Mouse (Mus musculus) intestine, postnatal 0 days (tissue): ENCODE data around the gene Gm38392. TPM values are rescaled to one million over a fixed set of nuclear protein-coding genes. Genes with fewer than 3 reads are reported as not detected.

ENCODE experiments used
- ATAC-seq: fragments of 200-750 bp; cut with Nextera tagmentation; 2 replicates; pipeline ENCODE4 v1.8.0; 2017; ENCODE audit warnings: mild to moderate bottlenecking, moderate TSS enrichment, moderate library complexity
- H3K27ac ChIP-seq: fragments of 300-500 bp; sonication (generic); 2 replicates; pipeline ENCODE4 v1.5.1; 2014; ENCODE audit warnings: mild to moderate bottlenecking, low read depth, low read length, moderate library complexity
- H3K27me3 ChIP-seq: fragments of 300-500 bp; sonication (generic); replicated peaks from 2 replicates; pipeline ENCODE4 v1.6.1; 2014; ENCODE audit warnings: low read length, mixed read lengths; ENCODE audit not compliant: control insufficient read depth, insufficient read depth
- H3K36me3 ChIP-seq: fragments of 300-500 bp; sonication (generic); 2 replicates; pipeline ENCODE4 v1.6.1; 2014; ENCODE audit warnings: mild to moderate bottlenecking, moderate library complexity; ENCODE audit not compliant: control insufficient read depth, insufficient read depth
- H3K4me1 ChIP-seq: fragments of 300-500 bp; sonication (generic); replicated peaks from 2 replicates; pipeline ENCODE4 v1.6.1; 2014; ENCODE audit warnings: antibody characterized with exemption, low read length, mixed read lengths; ENCODE audit not compliant: control insufficient read depth, insufficient read depth
- H3K4me2 ChIP-seq: fragments of 300-500 bp; sonication (generic); replicated peaks from 2 replicates; pipeline ENCODE4 v1.6.1; 2014; ENCODE audit warnings: low read depth, mild to moderate bottlenecking, moderate library complexity
- H3K4me3 ChIP-seq: fragments of 300-500 bp; sonication (generic); 2 replicates; pipeline ENCODE4 v1.5.1; 2014; ENCODE audit warnings: low read depth, low read length
- H3K9ac ChIP-seq: fragments of 300-500 bp; sonication (generic); 2 replicates; pipeline ENCODE4 v1.6.1; 2014; ENCODE audit warnings: mild to moderate bottlenecking, low read depth, low read length
- H3K9me3 ChIP-seq: fragments of 300-500 bp; sonication (generic); 2 replicates; pipeline ENCODE4 v1.6.1; 2016; ENCODE audit warnings: mixed run types; ENCODE audit not compliant: control insufficient read depth
- CTCF ChIP-seq: sonication (generic); IDR thresholded peaks from 2 replicates; pipeline ENCODE4 v1.5.1; 2016; ENCODE audit warnings: low read depth, mild to moderate bottlenecking, control low read depth, antibody characterized with exemption, moderate library complexity
- WGBS: fragments of 180-500 bp; shearing (Covaris S2); extraction: QIAGEN DNeasy Blood & Tissue Kit; methylation state at CpG from one replicate; pipeline ENCODE4 v1.1.7; 2014; 5-methylcytosine and 5-hydroxymethylcytosine counted together
- polyA plus RNA-seq: library from polyadenylated mRNA; unstranded; fragments of >200 nt; fragmentation: Nextera tagmentation; extraction: Ambion mirVana; gene quantifications from 2 replicates; pipeline ENCODE4 v1.2.1, GENCODE M21; 2015

Gm38392 gene
- polyA plus RNA-seq, 1 experiment from 2014 or later, result 0.13 TPM

DNA sequence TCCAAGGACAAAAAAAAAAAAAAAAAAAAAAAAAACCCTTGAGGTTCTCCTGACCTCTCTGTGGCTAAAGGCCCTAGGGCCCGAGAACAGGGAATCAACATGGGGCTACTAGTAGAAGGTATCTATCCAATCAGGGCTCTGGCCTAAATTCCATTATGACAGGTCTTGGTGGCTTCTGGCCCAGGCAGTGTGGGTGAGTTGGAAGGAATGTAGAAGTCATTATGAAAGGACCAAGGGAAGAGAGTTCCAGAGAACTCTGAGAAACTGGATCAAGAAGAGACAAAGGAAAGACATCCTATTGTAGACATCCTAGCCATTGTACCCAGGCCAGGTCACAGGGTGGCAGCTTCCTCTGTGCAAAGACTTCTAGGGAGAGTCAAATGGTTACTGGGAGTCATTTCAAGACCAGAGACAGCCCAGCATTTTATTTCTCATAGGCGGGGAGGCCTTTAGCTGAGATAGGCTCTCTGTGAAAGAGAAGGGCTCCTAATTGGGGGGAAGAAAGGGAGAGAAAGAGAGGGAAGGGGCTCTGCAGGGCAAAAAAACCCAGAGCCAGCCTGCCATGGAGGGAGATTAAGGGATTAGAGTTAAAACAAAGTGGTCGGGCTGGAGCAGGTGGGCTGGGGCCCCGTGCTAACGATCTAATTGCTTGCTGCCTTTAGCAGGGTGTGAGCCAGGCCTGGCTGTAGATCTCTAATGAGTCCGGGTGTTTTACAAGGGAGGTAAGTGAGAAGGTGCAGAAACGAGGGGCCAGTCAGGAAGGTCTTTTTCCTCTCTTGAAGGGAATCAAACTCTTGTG lies 54.0 kb downstream of the Gm38392 start:
- Histone ChIP-seq H3K27me3 (peaks cover 19% of the 10 kb centered on the region), H3K9ac (no peak overlapping the region), H3K27ac (no peak overlapping the region), H3K4me1 (no peaks in the 10 kb centered on the region), H3K36me3 (no peaks in the 10 kb centered on the region), H3K4me3 (no peak overlapping the region), H3K9me3 (no peaks in the 10 kb centered on the region), H3K4me2 (no peak overlapping the region)
- ATAC-seq, result no peak
- 26% methylated on average over 7 of the region's 7 CpGs for WGBS
- no peak for TF ChIP-seq CTCF

DNA sequence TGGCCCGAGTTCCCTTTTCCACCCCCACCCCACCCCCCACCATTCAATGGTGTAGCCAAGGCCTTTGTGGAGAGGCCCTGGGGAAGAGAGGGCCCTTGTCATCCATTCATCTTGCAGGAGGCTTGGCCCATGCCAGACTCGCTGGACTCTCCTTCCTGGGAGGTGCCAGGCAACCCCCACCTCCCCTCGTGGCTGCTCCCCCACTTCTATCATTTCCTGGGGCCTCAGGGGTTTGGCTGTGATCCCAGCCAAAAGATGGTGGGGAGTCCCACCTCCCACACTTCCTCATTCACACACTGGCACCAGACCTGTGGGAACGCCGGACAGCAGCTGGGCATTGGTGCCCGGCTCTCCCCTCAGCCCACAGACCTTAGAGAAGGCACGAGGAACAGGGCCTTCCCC lies 54.7 kb downstream of the Gm38392 start:
- Histone ChIP-seq H3K36me3 (no peaks in the 10 kb centered on the region), H3K9me3 (no peaks in the 10 kb centered on the region), H3K4me1 (no peaks in the 10 kb centered on the region), H3K27me3 (peaks cover 18% of the 10 kb centered on the region), H3K4me3 (no peak overlapping the region), H3K4me2 (no peak overlapping the region), H3K9ac (no peak overlapping the region), H3K27ac (no peak overlapping the region)
- no peak for TF ChIP-seq CTCF
- no peak for ATAC-seq
- 61% methylated on average over 7 of the region's 7 CpGs for WGBS

GRCm38 (mm10) chr3:88231061-88231641 lies 55.9 kb downstream of the Gm38392 start:
- Histone ChIP-seq H3K9ac (no peak overlapping the region), H3K36me3 (no peaks in the 10 kb centered on the region), H3K9me3 (no peaks in the 10 kb centered on the region), H3K4me2 (no peak overlapping the region), H3K4me1 (no peaks in the 10 kb centered on the region), H3K4me3 (no peak overlapping the region), H3K27me3 (peaks cover 15% of the 10 kb centered on the region), H3K27ac (no peak overlapping the region)
- WGBS, result 55% methylated on average over 1 of the region's 1 CpGs
- no peak for ATAC-seq
- no peak for TF ChIP-seq CTCF

GRCm38 (mm10) chr3:88230262-88231047 lies 56.6 kb downstream of the Gm38392 start:
- no peak overlapping the region for H3K4me2 ChIP-seq

GRCm38 (mm10) chr3:88229526-88229925 lies 57.5 kb downstream of the Gm38392 start:
- no peak overlapping the region for H3K4me3 ChIP-seq
- ATAC-seq, result no peak
- TF ChIP-seq CTCF, result no peak
- no peaks in the 10 kb centered on the region for H3K4me1 ChIP-seq
- H3K9ac ChIP-seq, result no peak overlapping the region
- WGBS, result 79% methylated on average over 6 of the region's 6 CpGs
- no peak overlapping the region for H3K4me2 ChIP-seq
- no peak overlapping the region for H3K27ac ChIP-seq
- H3K9me3 ChIP-seq, result no peaks in the 10 kb centered on the region
- no peaks in the 10 kb centered on the region for H3K36me3 ChIP-seq
- H3K27me3 ChIP-seq, result peaks cover 21% of the 10 kb centered on the region

More at GRCm38 (mm10) chr3:88230262-88231047, 56.6 kb downstream of the Gm38392 start:
- H3K9ac ChIP-seq, result no peak overlapping the region
- no peaks in the 10 kb centered on the region for H3K4me1 ChIP-seq
- no peak overlapping the region for H3K4me3 ChIP-seq
- H3K27me3 ChIP-seq, result peaks cover 16% of the 10 kb centered on the region
- WGBS, result 40% methylated on average over 17 of the region's 17 CpGs
- no peaks in the 10 kb centered on the region for H3K36me3 ChIP-seq
- H3K27ac ChIP-seq, result no peak overlapping the region
- TF ChIP-seq CTCF, result no peak
- no peak for ATAC-seq
- H3K9me3 ChIP-seq, result no peaks in the 10 kb centered on the region

GRCm38 (mm10) chr3:88228906-88229305 lies 58.1 kb downstream of the Gm38392 start:
- WGBS, result 52% methylated on average over 4 of the region's 4 CpGs
- ATAC-seq, result no peak
- no peaks in the 10 kb centered on the region for H3K4me1 ChIP-seq
- no peaks in the 10 kb centered on the region for H3K36me3 ChIP-seq
- peaks cover 18% of the 10 kb centered on the region for H3K27me3 ChIP-seq
- no peak overlapping the region for H3K4me2 ChIP-seq
- H3K4me3 ChIP-seq, result no peak overlapping the region
- H3K27ac ChIP-seq, result no peak overlapping the region
- no peak for TF ChIP-seq CTCF
- no peaks in the 10 kb centered on the region for H3K9me3 ChIP-seq
- no peak overlapping the region for H3K9ac ChIP-seq
